Mouse (Mus musculus): ENCODE data around the gene Xdh. TPM values are rescaled to one million over a fixed set of nuclear protein-coding genes. Genes with fewer than 3 reads are reported as not detected.
"Not testable (repeated sequence)": the region's sequence is repeated elsewhere in the genome, so short reads cannot be mapped to it uniquely, and the experiment has no call there.

Gene Xdh
- total RNA-seq, 2 experiments from 2014 or later, result 1.1 to 2.1 TPM

- peak; percentile 82 to 93 for DNase-seq (ENCODE audit: low spot score in 2 of 2)
These were observed 67.8 kb downstream of the Xdh start for GRCm38 (mm10) chr17:73882194-73882593.

GRCm38 (mm10) chr17:73881295-73881694 lies 68.7 kb downstream of the Xdh start:
- no peak for DNase-seq (ENCODE audit: low spot score in 2 of 2)

GRCm38 (mm10) chr17:73880286-73880685 lies 69.7 kb downstream of the Xdh start:
- DNase-seq (ENCODE audit: low spot score in 2 of 2), result no peak

GRCm38 (mm10) chr17:73879262-73879916 lies 70.6 kb downstream of the Xdh start:
- no peak for DNase-seq (ENCODE audit: low spot score in 2 of 2)

DNA sequence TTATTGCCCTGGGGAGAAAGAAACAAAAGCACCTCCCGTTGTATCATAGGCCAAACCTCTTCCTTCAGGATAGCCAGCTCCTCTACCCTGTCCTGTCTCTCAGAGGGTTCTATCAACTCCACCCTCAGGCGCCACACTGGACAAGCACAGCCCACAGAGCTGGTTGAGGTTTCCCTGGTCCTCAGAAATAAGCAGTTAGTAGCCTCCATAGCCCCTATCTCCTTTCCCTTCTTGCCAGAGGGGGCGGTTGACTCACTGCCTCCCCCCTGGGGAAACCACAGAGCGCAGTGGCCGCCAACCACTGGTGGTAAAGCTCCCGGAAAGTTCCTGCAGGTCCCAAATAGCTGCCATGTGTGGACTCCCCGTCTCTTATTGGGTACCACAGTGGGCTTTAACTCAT lies 74.3 kb downstream of the Xdh start:
- DNase-seq (ENCODE audit: low spot score in 2 of 2), result no peak

DNA sequence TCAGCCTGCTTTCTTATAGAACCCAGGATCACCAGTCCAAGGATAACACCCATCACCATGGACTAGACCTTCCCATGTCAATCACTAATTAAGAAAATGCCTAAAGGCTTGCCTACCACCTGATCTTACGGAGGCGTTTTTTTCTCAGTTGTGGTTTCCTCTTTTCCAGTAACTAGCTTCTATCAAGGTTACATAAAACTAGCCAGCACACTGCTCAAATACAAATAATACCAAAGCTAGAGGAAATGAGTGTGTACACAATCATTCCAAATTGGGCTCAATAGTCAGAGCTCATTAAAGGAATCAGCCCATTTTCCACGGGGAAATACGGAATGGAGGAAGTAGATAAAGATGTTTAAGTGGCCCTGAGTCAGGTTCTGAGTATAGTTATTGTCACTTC lies 74.7 kb downstream of the Xdh start:
- no peak for DNase-seq (ENCODE audit: low spot score in 2 of 2)

- DNase-seq (ENCODE audit: low spot score in 2 of 2), result no peak
These were observed 78.9 kb downstream of the Xdh start for GRCm38 (mm10) chr17:73870956-73871605.

DNA sequence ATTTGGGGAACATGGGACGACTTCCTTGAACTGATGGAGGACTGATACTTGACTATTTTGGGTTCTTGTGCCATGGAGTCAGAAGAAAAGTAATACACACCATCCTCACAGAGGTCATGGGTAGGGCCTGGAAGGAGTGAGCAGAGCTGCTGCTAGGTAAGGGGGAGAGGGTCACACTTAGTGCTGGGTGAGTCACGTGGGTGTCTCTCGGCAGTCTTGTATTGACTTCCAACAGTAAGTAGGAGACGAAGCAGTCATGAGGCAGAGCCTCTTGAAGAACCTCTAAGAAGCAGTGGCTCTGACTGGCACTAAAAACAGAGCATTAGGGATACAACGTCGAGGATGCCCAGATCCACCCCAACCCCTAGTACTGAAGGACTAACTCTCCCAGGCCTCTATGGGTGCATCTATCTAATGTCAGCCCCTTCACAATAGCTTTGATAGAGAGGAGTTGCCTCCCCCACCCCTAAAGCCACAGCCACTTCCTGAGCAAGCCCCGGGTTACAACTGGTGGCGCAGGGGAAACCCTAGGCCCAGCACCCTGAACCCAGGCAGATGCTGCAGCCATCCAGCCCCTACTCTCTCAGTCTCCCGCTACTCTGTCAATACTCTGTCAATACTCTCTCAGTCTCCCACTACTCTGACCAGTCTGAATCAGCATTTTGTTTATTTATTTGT lies 80.8 kb downstream of the Xdh start:
- no peak for DNase-seq (ENCODE audit: low spot score in 2 of 2)

GRCm38 (mm10) chr17:73853717-73854116 lies 96.3 kb downstream of the Xdh start:
- DNase-seq (ENCODE audit: low spot score in 2 of 2), result no peak

DNA sequence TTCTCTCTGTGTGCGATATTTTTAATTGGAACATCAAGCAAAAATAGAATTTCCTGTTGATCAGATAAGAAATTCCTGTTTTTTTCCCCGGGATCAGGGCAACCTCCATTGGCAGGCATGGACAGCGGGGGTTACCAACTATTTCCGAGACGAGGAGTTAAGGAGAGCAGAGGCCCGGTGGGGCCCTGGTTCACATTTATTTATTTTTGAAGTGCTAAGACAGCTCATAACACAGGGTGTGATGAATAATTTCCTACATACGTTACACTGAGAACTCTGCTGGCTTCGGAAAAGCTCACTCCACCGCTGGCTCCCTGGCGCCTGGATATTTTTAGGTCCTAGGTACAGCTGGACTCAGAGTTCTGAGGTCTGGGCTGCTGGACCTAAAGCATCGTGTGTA lies 97.0 kb downstream of the Xdh start:
- DNase-seq (ENCODE audit: low spot score in 2 of 2), result no peak

- no peak for DNase-seq (ENCODE audit: low spot score in 2 of 2)
These were observed 102.6 kb downstream of the Xdh start for GRCm38 (mm10) chr17:73847399-73847798.

GRCm38 (mm10) chr17:73845632-73846031 lies 104.4 kb downstream of the Xdh start:
- no peak for DNase-seq (ENCODE audit: low spot score in 2 of 2)

DNA sequence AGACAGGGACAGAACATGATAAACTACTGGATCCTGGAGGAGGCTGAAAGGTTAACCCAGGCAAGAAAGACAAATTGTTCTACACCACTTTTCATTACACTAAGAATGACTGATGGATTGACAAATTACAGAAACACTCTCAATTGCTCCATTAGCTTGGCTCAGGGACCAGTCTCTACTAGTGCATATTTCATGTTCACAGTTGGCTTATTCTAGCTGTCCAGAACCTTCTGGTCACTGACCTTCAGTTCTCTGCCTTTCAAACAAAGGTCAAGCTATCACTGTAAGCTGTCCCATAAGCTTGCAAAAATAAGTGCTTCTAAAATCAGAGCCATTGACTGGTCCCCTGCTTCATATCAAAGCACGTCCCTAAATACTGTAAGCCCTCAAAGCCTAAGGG lies 107.0 kb downstream of the Xdh start:
- no peak for DNase-seq (ENCODE audit: low spot score in 2 of 2)

- not testable (repeated sequence) for DNase-seq (ENCODE audit: low spot score in 2 of 2)
These were observed 110.1 kb downstream of the Xdh start for GRCm38 (mm10) chr17:73839876-73840275.

DNA sequence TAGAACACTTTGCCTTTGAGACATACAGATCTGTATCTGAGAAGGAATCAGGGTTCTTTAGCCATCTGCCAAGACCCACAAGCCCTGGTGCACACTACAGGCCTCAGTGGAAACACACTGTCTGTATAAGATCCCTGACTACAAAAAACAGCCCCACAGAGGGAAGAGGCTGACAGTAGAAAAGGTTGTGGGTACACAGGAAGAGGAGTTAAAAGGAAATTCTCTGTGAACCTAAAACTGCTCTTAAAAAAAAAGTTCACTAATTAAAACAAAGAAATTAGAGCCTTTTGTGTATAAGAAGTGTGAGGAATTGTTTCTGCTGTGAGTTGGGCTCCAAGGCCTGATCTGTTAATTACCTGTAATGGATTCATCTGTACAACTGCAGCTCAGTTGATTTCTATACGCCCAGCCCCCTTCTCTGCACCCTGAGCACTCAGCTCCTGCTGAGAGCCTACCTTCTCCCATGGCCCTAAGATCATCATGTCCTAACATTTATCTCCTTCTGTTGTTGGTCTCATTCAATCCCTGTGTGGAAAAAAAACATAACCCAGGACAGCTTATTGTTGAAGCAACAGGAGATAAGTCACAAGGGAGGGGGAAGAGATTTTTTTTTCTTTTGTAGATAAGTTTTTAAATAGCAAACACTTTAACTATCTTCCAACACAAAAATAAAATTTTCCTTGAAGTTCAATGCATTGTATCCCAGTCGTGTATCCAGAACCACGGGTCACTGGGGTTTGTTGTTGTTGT lies 110.7 kb downstream of the Xdh start:
- DNase-seq (ENCODE audit: low spot score in 2 of 2), result no peak

DNA sequence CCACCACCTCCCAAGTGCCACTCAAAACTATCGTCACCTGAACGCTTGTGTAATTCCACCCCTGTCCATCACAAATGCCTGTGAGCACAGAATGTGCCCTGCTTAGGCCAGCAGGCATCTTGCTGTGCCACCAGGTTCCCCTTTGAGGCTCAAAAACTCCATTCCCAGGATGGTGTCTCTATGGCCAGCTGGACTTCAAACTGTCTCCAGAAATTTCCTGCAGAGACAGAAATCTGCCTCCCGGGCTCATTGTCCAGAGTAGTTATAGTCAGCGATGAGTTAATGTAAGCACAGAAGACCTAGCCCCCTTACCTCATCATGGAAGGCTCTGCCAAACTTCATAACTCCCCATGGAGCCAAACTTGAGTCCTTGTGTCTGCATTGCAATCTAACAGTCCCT lies 112.8 kb downstream of the Xdh start:
- DNase-seq (ENCODE audit: low spot score in 2 of 2), result no peak

GRCm38 (mm10) chr17:73836601-73837000 lies 113.4 kb downstream of the Xdh start:
- no peak for DNase-seq (ENCODE audit: low spot score in 2 of 2)

Other genes starting within 250 kb of the Xdh start
- gene Galnt14, start 239.7 kb downstream of the Xdh start, total RNA-seq (2021), result 10 to 100 TPM; 19.4 to 21.8 TPM
- gene Ehd3, start 146.1 kb downstream of the Xdh start, total RNA-seq (2021), result 100 to 1,000 TPM; 115 to 118 TPM
- gene Srd5a2, start 97.7 kb upstream of the Xdh start, total RNA-seq (2021), result not detected

All from layer of hippocampus, postnatal 14 days (tissue).